Mouse (Mus musculus) CD4-positive, CD25-positive, alpha-beta regulatory T cell, adult 4 months (primary cell): ENCODE data around the gene Nr5a2. TPM values are rescaled to one million over a fixed set of nuclear protein-coding genes. Genes with fewer than 3 reads are reported as not detected.

Experiments used
- ATAC-seq: one replicate; pipeline ENCODE4 v1.8.0; 2017
- polyA plus RNA-seq, 2 experiments: library from polyadenylated mRNA; unstranded; fragments of 100-300 nt; shearing (Covaris generic); gene quantifications; one replicate each; pipeline ENCODE4 v1.2.1; 2017

Nr5a2 gene
- polyA plus RNA-seq, 2 experiments from 2014 or later = 0.07 TPM; not detected in 1

DNA sequence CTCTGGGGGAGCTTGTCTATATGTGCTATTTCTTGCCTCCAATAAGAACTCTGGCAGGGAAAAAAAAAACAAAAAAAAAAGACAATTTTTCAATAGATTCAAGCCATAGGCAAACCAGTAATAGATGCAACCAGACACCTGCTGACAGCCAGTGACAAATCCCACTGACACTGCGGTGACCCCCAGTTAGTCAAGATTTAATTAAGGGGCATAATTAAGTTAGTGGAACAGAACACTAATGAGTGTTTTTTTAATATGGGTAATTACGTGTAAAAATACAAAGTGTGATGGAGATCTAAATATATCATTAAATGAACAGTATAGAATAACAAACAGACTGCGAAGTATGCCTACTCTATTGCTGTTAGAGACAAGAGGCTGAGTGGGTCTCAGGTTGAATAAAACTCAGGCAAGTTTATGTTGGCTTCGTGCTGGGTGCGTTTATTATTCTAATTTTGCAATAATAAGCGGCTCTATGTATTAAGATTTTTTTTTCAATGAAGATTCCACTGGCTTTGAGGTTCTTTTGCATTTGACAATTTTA is 50.7 kb downstream of the Nr5a2 start:
- no peak for ATAC-seq

DNA sequence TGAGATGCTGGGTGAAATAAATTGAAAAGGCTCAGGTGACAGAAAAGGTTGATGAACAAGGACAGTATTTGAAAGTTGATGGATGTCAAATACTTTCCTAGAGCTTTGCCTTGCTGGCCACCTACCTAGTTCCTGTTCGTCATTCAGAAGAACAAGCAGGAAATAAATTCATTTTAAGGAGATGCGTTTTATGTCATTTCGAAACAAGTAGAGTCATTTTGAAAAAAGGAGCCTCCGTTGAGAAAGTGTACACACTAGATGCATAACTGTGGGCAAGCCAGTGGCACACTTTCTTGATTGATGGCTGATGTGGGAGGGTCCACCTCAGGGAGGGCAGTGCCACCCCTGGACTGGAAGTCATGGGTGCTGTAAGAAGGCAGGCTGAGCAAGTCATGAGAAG is 62.1 kb downstream of the Nr5a2 start:
- ATAC-seq = no peak

DNA sequence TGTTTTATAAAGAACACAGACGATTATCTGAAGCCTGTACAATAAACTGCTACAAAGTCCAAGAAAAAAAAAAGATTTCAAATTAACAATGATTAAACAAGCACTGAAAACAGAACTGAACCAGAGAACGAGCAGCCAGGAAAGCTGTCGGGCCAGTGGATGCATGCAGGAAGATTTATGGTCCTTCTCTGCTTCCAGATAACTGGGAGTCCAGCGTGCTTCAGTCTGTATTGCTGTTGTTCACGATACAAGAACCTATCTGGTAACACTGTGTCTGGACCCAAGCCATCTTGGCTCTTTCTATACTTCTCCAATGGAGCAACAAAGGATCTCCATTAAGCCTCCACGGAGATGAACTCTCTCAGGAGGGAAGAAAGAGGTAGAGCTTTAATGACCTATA is 63.9 kb downstream of the Nr5a2 start:
- ATAC-seq = no peak

DNA sequence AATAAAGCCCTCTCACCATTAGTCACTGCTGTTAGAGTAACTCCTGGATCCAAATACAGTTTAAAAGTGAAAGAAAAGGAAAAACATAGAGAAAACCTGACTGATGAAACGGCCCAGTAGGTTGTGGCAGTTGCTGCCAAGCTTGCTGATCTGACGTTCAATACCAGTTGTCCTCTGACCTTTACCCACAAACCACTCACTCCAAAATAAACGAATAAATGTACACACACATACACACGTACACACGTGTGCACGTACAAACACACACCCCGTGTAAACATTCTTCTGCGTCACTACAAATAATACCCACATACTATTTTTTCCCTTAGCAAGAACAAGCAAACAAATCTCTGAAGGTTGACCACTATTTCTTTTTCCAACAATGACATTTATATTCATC is 64.4 kb downstream of the Nr5a2 start:
- ATAC-seq = no peak

DNA sequence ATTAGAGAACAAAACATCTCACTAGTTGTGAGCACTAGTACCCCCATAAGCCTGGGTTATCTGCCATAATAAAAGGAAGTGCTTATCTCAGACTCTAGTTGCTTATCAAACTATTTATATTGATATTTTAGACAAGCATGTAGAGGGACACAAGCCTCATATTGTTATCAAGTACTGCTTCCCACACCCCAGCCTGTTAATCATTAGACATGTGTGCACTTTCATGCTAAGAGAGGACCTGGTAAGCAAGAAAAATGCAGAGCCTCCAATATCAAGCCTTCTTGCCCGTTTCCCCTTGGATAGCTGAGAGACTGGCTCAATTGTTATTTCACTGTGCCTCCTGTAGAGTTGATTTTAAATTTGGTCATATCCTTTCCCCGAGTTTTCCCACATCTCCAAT is 65.5 kb downstream of the Nr5a2 start:
- ATAC-seq = no peak

DNA sequence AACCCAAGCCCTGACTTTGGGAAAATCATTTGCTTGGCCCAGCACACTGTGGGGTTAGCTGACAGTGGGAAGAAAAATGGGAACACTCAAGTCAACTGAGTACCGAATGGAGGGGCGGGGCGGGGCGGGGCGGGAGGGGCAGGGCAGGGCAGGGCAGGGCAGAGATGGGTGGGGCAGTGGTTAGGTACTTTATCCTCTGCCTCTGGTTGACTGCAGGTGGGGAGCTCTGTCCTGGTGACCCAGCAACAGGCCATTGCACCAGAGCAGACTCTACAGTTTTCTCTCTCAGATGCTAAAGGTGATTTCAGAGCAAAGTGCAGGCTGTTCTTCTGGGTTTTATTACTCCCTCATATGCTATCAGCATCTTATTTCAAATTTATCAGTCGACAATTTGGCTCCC is 67.1 kb downstream of the Nr5a2 start:
- no peak for ATAC-seq

DNA sequence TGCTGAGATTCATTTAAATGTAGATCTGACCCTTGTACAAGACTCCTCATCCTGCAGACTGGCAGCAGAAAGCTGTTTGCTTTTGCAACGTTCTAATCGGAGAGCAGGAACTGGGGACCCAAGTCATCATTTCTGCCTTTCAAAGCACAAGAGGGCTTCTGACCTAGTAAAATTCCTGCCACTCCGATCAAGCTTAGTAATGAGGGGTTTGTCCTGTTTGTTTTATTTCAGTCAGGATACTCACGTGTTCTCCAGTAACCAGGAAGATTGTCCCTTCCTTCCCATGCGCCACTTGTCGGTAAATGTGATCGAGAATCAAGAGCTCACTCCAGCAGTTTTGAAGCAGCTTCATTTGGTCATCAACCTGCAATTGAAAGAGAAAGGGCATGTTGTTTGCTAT is 69.8 kb downstream of the Nr5a2 start:
- ATAC-seq = no peak

DNA sequence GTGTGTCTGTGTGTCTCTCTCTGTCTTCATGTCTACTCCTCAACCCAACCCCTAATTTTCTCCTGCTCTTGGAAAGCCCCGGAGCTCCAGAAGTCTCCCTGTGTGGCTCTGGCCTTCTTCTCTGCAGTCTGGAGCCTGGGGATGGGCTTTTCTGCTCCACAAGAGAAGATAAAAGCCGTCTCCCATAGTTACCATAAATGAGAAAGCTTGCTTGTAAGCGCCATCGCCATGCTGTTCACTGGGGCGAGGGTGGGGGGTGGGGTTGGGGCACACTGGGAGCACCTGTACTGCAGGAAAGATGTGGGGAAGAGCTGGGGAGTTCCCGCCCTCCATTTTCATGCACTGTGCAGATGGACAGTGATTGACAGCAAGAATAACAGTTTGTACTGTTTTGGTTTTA is 71.5 kb downstream of the Nr5a2 start:
- ATAC-seq = no peak

DNA sequence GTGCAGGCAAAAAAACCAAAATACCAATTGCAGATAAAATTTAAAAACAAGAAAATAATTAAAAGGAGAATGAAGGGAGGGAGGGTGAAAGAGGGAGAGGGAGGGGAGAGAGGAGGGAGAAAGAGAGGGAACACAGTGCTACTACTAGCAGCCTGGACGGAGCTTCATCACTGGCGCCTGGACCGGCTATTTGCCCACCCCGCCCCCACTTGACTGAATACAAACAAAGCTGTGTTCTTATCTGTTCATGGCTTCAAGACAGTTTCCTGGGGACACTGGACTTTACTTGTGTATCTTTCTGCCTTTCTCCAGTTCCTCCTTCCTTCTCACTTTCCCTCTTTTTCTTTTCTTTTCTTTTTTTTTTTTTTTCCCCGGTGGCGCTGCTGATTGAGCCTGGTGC is 73.6 kb downstream of the Nr5a2 start:
- ATAC-seq = no peak

DNA sequence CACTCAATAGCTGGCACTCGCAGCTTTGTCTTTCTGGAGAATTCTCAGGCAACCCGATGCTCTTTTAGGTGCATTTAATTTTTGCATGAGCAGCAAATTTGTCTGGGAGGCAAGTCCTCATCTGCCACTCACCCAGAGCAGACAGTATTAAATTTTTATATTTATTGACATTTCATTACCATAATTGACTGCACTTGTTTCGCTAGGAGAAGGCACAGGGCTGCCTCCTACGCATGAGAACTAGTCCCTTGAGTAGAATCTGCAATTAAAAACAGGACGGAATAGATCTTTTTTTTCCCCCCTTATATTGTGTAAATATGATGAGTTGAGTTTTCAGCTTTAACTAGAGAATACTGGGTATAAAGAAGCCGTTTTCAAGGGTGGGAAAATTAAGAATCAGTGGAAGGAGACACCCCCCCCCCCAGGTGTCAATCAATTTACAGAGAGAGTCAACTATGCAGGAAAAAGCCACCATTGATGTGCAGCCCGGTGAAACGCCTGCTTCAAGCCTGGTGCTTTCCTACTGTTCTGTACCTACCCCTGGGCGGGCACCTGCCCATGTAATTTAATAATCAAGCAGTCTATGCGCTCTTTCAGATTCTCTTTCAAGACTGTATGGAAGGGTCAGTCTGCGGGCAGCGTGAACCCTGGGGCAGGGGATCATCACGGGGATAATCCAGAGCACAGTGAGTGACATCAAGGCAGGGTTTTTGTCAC is 76.6 kb downstream of the Nr5a2 start:
- no peak for ATAC-seq

DNA sequence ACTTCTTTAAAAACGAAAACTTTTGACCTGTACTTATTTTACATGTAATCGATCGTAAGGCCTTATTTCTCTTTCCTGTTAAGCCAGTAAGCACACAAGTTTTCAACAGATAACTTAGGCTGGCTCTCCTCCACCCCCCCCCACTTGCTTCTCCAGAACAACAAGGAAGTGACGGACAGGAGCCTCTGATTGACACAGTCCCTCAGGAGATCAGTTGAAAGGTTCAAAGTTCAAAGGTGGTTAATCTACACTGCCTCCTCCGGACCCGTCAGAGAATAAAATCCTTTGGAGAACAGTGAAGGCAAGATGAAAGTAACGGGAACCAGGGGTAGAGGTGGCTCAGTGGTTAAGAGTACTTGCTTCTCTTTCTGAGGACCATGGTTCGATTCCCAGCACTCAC is 80.0 kb downstream of the Nr5a2 start:
- no peak for ATAC-seq

DNA sequence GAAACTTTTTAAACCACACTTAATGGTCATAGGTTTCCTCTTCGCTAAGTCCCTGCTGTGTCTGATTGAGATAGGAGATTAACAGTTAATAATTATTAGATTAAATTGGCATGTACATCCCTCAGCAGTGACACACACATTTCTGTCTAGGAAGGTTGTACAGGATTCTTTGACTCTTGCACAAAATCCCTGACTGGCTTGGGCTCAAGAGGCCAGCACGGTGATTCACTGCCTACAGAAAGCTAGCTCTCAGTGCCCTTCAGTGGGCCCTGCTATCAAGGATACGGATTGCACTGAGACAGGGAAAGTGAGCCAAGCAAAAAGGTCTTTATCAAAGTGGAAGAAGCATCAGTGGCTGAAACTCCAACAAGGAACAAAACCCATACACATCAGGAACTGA is 85.2 kb downstream of the Nr5a2 start:
- no peak for ATAC-seq

DNA sequence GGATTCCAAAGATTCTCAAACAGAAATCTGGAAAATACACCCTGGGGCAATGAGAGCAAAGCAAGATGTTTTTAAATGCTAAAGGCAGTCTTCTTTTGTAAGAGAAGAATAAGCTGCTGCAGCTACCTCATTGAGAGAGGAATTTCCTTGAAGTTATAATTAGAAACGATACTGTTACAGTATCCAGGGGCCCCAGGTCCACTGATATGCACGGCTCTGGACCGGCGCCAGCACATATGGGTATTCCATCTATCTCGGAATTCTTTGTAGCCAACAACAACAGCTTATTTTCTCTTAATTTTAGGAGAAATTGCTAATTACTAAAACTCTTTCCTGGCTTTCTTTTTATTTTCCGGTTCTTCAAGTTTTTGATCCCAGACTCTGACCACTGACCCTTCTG is 91.3 kb downstream of the Nr5a2 start:
- no peak for ATAC-seq

DNA sequence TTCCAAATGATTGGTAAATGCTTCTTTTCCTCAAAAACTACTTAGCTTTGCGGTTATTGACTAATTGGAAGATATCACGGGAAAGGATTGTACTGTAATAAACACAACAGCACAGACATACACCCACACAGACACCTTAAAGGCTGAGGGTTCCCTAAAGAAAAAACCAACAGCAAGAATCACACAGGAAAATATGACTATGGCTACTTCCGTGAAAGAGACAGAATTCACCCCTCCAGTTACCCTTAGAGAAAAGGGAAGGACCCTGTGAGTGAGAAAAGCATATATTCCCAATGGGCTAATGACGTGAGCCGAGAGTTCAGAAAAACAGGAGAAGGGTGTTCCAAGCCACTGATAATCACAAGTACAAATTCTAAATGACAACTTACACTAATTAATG is 92.0 kb downstream of the Nr5a2 start:
- ATAC-seq = no peak

DNA sequence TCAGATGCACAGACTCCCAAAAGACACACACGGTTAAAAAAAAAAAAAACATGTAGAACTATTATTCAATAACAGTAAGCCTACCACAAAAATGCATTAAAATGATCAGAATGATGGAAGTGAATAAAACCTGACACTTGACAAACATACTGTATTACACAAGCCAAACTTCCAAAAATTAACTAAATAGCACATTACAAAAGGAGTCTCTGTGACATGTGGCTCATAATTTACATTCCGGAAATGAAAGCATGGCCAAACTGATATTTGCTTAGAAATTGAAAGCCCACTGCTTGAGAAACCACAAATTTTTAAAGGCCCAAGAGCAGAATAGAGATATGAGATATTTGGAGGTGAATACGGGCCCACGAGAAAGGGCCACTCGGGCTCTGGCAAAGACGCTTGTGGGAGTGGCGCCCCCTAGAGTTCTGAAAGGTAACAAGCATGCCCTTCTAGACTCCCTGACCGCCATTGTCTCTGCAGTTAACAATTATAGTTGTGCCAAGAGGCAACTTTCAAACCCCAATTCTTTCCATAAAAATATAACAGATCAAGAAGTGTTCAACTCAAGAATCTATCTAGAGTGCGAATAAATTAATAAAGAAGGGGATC is 93.7 kb downstream of the Nr5a2 start:
- no peak for ATAC-seq

DNA sequence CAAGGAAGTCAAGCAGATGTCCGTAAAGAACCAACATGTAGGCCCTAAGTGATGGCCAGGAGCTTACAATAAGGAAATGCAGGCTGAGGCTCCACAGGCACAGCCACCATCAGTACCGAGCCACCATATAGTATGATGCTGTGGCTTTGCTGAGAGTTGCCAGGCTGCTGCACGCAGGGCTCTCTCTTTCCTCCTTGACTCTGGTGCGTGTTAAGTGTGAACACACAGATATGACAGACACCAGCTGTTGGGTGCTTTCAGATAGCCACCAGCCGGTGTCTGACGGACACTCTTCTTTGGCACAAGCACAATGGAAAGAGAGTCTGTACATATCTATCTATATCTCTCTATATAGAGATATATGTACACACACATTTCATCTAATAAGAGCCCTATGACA is 97.0 kb downstream of the Nr5a2 start:
- ATAC-seq = no peak

DNA sequence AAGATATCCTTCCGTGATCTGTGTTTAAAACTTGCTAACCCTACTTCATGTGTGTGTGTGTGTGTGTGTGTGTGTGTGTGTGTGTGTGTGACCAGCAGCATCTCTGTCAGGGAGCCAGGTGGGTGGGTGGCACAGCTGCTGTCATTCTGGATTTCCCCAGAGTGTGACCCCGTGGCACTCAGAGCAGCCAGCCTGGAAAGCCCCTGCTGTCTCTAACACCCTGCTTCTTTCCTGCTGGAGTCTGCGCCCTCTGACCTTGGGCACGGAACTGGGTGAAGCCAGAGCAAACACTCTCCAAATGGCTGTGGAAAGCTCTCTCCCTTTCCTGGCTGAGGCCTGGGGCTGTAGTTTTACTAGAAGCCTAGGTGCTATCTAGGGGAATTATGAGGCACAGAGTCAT is 100.8 kb downstream of the Nr5a2 start:
- ATAC-seq = peak; percentile 89

DNA sequence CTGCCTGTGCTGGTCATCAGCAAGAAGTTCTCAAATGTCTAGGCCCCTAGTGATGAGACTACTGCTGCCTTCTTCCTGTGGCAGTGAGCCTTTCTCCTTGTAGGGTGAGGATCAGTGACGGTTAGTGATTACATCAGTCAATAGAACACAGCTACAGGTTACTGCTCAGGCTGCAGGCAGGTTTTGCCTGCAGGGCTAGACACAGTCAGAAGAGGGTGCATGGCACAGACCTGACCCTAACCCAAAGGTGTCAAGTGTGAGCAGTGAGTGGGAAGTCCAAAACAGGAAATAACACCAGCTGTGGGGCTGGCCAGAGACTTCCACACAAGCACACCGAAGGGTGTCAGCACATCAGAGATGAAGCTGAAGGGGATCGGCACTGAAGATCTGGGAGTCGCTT is 101.5 kb downstream of the Nr5a2 start:
- ATAC-seq = peak; percentile 54

DNA sequence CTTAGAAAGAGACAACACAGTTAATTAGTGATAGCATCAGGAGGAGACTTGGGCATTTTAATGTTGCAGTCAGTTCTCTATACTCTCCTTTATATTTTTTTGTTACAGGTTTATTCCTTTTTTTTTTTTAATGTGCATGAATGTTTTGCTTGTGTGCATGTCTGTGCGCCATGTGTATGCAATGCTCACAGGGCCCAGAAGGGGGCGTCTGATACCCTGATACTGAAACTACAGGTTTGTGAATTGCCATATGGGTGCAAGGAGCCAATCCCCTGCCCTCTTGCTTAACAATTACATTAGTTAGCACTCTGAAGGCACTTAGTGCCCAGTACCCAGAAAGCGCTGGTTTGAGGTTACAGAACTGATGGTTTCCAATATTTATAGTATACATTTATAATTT is 104.1 kb downstream of the Nr5a2 start:
- no peak for ATAC-seq

DNA sequence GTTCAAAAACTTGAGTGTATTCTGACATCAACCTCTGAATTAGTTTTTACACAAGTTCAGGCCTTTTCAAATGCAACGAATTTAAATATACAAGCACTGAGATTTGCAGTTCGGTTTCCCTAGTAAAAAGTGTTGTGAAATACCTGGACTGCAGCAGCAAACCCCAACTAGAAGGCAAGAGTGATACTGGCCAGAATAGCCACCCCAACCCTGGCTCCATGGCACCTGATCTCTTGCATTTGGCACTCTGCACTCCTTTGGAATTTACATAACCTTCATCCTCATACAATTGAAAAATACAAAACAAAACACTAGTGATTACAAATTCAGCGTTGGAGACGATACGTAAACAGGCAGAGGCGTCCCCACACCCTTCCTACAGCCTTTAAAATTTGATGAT is 111.5 kb downstream of the Nr5a2 start:
- ATAC-seq = no peak

DNA sequence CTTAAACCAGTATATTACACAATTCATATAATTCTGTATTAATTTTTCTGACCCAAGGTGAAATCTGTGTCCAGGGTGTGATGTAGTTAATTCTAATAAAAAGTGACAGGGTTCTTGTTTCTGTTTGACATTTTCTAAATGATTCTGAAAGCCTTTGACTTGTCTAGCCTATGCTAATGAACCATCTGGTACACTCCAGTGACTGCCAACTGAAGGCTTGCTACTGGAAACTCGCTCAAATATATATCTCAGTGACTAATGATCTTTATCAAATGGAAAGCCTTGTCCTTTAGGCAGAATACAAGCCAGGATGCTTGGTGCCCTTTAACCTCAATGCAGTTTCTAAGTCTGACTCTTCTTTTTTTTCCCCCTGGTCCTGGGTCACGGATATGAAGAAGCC is 114.2 kb downstream of the Nr5a2 start:
- ATAC-seq = no peak

DNA sequence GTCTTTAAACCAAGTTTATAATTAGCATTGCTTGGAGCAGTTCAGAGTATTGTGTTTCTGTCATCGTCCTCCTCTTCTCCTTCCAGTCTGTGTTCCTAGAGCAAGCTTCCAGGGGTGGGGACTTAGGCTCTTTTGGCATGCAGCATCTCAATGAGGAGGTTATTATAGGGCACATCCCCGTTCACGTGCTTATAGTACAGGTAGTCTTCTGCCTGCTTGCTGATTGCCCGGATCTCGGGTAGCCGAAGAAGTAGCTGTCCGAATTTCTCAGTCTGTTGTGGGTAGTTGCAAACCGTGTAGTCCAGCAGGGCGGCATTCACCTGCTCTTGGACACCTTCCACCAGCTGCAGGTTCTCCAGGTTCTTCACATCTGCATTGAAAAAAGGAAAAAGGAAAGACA is 114.9 kb downstream of the Nr5a2 start:
- ATAC-seq = no peak

DNA sequence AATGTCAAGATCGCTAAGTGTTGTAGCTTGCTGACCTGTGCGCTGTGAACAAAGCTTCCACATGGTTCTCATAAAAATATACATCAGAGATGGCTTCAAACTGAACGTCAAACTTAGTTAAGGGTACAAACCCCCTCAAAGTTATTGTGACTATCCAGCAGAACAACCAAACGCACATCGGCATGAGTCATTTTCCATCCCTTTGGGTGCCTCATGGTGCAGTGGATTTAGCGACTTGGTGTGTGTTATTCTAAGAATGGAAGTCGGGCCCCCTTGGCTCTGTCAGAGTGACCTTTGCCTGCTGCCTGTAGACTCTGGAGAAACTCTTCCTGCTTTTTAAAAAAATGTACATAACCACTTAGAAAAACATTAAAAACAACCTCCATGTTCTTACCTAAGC is 119.7 kb downstream of the Nr5a2 start:
- no peak for ATAC-seq

DNA sequence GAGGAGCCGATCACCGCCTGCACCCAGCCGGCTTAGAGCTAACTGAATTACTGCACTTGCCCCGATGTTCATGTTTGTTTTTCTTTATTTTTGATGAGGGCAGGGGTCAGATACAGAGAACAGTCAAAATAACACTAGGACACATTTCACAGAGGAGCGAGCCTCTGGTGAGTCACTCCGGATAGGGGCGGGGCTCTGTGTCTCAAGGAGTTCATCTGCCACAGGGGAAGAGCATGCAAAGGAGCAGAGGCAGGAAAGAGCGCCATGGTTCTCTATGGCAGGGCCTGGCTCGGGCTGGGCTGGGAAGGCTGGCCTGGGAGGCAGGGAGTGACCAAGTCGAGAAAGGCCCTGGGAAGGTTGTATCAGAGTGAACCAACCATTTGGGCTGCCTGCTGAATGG is 121.0 kb downstream of the Nr5a2 start:
- no peak for ATAC-seq
